Comparison of ENCODE assay signal across 32 mouse cellular contexts in genomic region chr6:112293320-112293719, GRCm38 (mm10). TPM values are rescaled to one million over a fixed set of nuclear protein-coding genes. Genes with fewer than 3 reads are reported as not detected.
A peak's percentile ranks its signal among the peaks of the same experiment; 100 is the strongest.
DNase-seq lines count a peak whose midpoint lies in the region; ATAC-seq and TF ChIP-seq lines count a peak whose summit lies in the region.
"Had no signal": no experiment of that assay in that cellular context is flagged by ENCODE, and none has a peak within 500 bp of the region (broad histone marks: within the 10 kb centered on the region; RNA-seq: fewer than 3 reads in every experiment).

No protein-coding gene starts in this region.

- no peak for DNase-seq in heart, postnatal 0 days (ENCODE audit: low spot score)
- DNase-seq in heart, postnatal 4 days, result no peak
- DNase-seq in kidney, postnatal 14 days, result no peak
- DNase-seq: adrenal gland, adult 2 months; adrenal gland, postnatal 36 days; B cell, adult 2 months; cerebellum, adult 18-20 months; cerebellum, postnatal 25 days; gastrocnemius, postnatal 14 days; heart, postnatal 36 days; liver; lung, adult 2 months; lung, postnatal 10 days; right cerebral cortex, adult 18-20 months; thymus, adult 18-20 months; thymus, postnatal 25 days had no signal

- H3K9me3 ChIP-seq in heart, postnatal 0 days (replicated peaks; ENCODE audit: control insufficient read depth, low read length), result no peaks in the 10 kb centered on the region
- no peaks in the 10 kb centered on the region for H3K9me3 ChIP-seq in kidney, embryonic 16.5 days (ENCODE audit: low read length)
- H3K9me3 ChIP-seq in intestine, postnatal 0 days (ENCODE audit: control insufficient read depth), result no peaks in the 10 kb centered on the region
- H3K9me3 ChIP-seq: embryonic facial prominence, embryonic 12.5 days; heart, embryonic 12.5 days; neural tube, embryonic 12.5 days had no signal

- H3K27ac ChIP-seq in heart, postnatal 0 days (ENCODE audit: low read depth), result peak overlapping the region; percentile 46; the same call in 1 of the 2 replicates
- peak overlapping the region; percentile 71 for H3K27ac ChIP-seq in kidney, embryonic 16.5 days (ENCODE audit: low read length)
- H3K27ac ChIP-seq in intestine, postnatal 0 days (ENCODE audit: low read depth, low read length), result no peak overlapping the region
- H3K27ac ChIP-seq in small intestine, adult 2 months (ENCODE audit: insufficient read depth, low read depth, low read length), result peak overlapping the region; percentile 70
- H3K27ac ChIP-seq: embryonic facial prominence, embryonic 12.5 days; hindbrain, embryonic 14.5 days; liver, embryonic 14.5 days; neural tube, embryonic 12.5 days; stomach, postnatal 0 days had no signal

- no peak overlapping the region for H3K4me2 ChIP-seq in heart, postnatal 0 days (ENCODE audit: low read depth, low read length)
- H3K4me2 ChIP-seq in kidney, embryonic 16.5 days (replicated peaks; ENCODE audit: low read depth, low read length), result no peak overlapping the region
- no peak overlapping the region for H3K4me2 ChIP-seq in intestine, postnatal 0 days (replicated peaks; ENCODE audit: low read depth)
- H3K4me2 ChIP-seq: embryonic facial prominence, embryonic 12.5 days; heart, embryonic 12.5 days; hindbrain, embryonic 14.5 days; neural tube, embryonic 12.5 days had no signal

- no peak for TF ChIP-seq POLR2A in small intestine, adult 2 months (IDR thresholded peaks at IDR 0.05; ENCODE audit: low read depth, low read length)

- 0 out of 2 replicates have a peak, but pooled peaks have one; percentile 35 for TF ChIP-seq EP300 in heart, postnatal 0 days (IDR thresholded peaks at IDR 0.05; ENCODE audit: low read depth)

- peaks cover 24% of the 10 kb centered on the region for H3K4me1 ChIP-seq in heart, postnatal 0 days (ENCODE audit: control insufficient read depth, insufficient read depth)
- H3K4me1 ChIP-seq in kidney, embryonic 16.5 days (ENCODE audit: insufficient read depth, low read length), result peaks cover 20% of the 10 kb centered on the region
- no peaks in the 10 kb centered on the region for H3K4me1 ChIP-seq in intestine, postnatal 0 days (replicated peaks; ENCODE audit: control insufficient read depth, insufficient read depth, low read length)
- H3K4me1 ChIP-seq in small intestine, adult 2 months (ENCODE audit: control insufficient read depth, insufficient read depth, insufficient read length, low read length), result peaks cover 10% of the 10 kb centered on the region
- H3K4me1 ChIP-seq: neural tube, embryonic 12.5 days had no signal

- WGBS in heart, postnatal 0 days, result 27% methylated on average over 5 of the region's 5 CpGs
- WGBS in kidney, embryonic 16.5 days, result 9% methylated on average over 5 of the region's 5 CpGs
- 23% methylated on average over 5 of the region's 5 CpGs for whole genome bisulfite sequencing in intestine, postnatal 0 days
- WGBS in small intestine, adult 2 months, result 18% methylated on average over 5 of the region's 5 CpGs

- ATAC-seq in heart, postnatal 0 days (ENCODE audit: insufficient read depth, low read depth), result no peak; the same call in 1 of the 2 replicates
- peak; percentile 57; the same call in 1 of the 2 replicates for ATAC-seq in kidney, embryonic 16.5 days (ENCODE audit: low FRiP score, low TSS enrichment)
- ATAC-seq in intestine, postnatal 0 days, result peak; percentile 64; the same call in 1 of the 2 replicates
- no peak for ATAC-seq in monocyte, adult 5-6 weeks (replicated peaks; ENCODE audit: insufficient number of reproducible peaks, low FRiP score, low TSS enrichment, poor library complexity, severe bottlenecking)
- ATAC-seq: activated CD4-positive, CD25-positive, alpha-beta regulatory T cell, adult 4 months; forebrain, embryonic 14.5 days; midbrain, embryonic 16.5 days had no signal

- no peak for TF ChIP-seq CTCF in heart, postnatal 0 days (IDR thresholded peaks at IDR 0.05; ENCODE audit: low read depth)
- no peak for TF ChIP-seq CTCF in intestine, postnatal 0 days (IDR thresholded peaks at IDR 0.05; ENCODE audit: low read depth)
- TF ChIP-seq CTCF in small intestine, adult 2 months (IDR thresholded peaks at IDR 0.05; ENCODE audit: extremely low read depth, insufficient read length, insufficient replicate concordance, low read depth, low read length), result no peak

- 0 out of 2 replicates have a peak, but pooled peaks cover 2% of the 10 kb centered on the region for H3K36me3 ChIP-seq in heart, postnatal 0 days (replicated peaks; ENCODE audit: control insufficient read depth, insufficient read depth, low read length)
- no peaks in the 10 kb centered on the region for H3K36me3 ChIP-seq in kidney, embryonic 16.5 days (ENCODE audit: insufficient read depth, low read length)
- no peaks in the 10 kb centered on the region for H3K36me3 ChIP-seq in intestine, postnatal 0 days (ENCODE audit: control insufficient read depth, insufficient read depth)
- no peaks in the 10 kb centered on the region for H3K36me3 ChIP-seq in small intestine, adult 2 months (ENCODE audit: control insufficient read depth, insufficient read depth, low read length)
- H3K36me3 ChIP-seq: embryonic facial prominence, embryonic 12.5 days; neural tube, embryonic 12.5 days had no signal

- no peak overlapping the region for H3K9ac ChIP-seq in heart, postnatal 0 days (replicated peaks; ENCODE audit: low read depth, low read length)
- H3K9ac ChIP-seq in kidney, embryonic 16.5 days (replicated peaks; ENCODE audit: low read length), result no peak overlapping the region
- H3K9ac ChIP-seq in intestine, postnatal 0 days (ENCODE audit: low read depth, low read length), result no peak overlapping the region
- H3K9ac ChIP-seq: embryonic facial prominence, embryonic 12.5 days; heart, embryonic 12.5 days; hindbrain, embryonic 14.5 days; liver, embryonic 14.5 days; neural tube, embryonic 12.5 days had no signal

- no peak overlapping the region for H3K4me3 ChIP-seq in heart, postnatal 0 days (ENCODE audit: low read depth, low read length)
- no peak overlapping the region for H3K4me3 ChIP-seq in kidney, embryonic 16.5 days (ENCODE audit: low read length)
- H3K4me3 ChIP-seq in intestine, postnatal 0 days (ENCODE audit: low read depth, low read length), result no peak overlapping the region
- no peak overlapping the region for H3K4me3 ChIP-seq in small intestine, adult 2 months (ENCODE audit: low read depth, low read length)
- H3K4me3 ChIP-seq: embryonic facial prominence, embryonic 12.5 days; heart, embryonic 12.5 days; myocyte; neural tube, embryonic 12.5 days had no signal

- no peaks in the 10 kb centered on the region for H3K27me3 ChIP-seq in heart, postnatal 0 days (ENCODE audit: control insufficient read depth, insufficient read depth, low read length)
- H3K27me3 ChIP-seq in kidney, embryonic 16.5 days (ENCODE audit: insufficient read depth, low read length), result no peaks in the 10 kb centered on the region
- no peaks in the 10 kb centered on the region for H3K27me3 ChIP-seq in intestine, postnatal 0 days (replicated peaks; ENCODE audit: control insufficient read depth, insufficient read depth, low read length)
- no peaks in the 10 kb centered on the region for H3K27me3 ChIP-seq in small intestine, adult 2 months (ENCODE audit: control insufficient read depth, insufficient read depth, low read length)
- H3K27me3 ChIP-seq: CH12.LX; embryonic facial prominence, embryonic 12.5 days; heart, embryonic 12.5 days; neural tube, embryonic 12.5 days had no signal

RNA-seq across cellular contexts. Expression of gene Lmcd1, which starts 19.8 kb away (rescaled TPM):
- 62.4 and 86.9 TPM in 2 replicates for total RNA-seq in heart, postnatal 0 days (2014; rRNA removed; ENCODE audit: low replicate concordance)
- polyA plus RNA-seq in heart, postnatal 0 days (2015; fragmentation: Nextera tagmentation; extraction: Ambion mirVana), result 34.8 and 35.2 TPM in 2 replicates
- 10 to 100 TPM; 55.0 to 63.0 TPM for total RNA-seq in heart, postnatal 4 days (2021)
- 24.2 and 28.6 TPM in 2 replicates for polyA plus RNA-seq in kidney, embryonic 16.5 days (2015; fragmentation: Nextera tagmentation; extraction: Ambion mirVana)
- 8.0 and 8.7 TPM in 2 replicates for polyA plus RNA-seq in intestine, postnatal 0 days (2015; fragmentation: Nextera tagmentation; extraction: Ambion mirVana)
- 5.7 and 5.8 TPM in 2 replicates for polyA plus RNA-seq in small intestine, adult 2 months (2012; rRNA removed)
- total RNA-seq in monocyte, adult 5-6 weeks (2017), result not detected in 3 replicates
- total RNA-seq: granulocyte monocyte progenitor cell, adult 5-6 weeks had no signal
- polyA plus RNA-seq: activated CD4-positive, CD25-positive, alpha-beta regulatory T cell, adult 4 months had no signal

Comparison
In these comparisons a context has a peak if more than half of its experiments do, and no peak if none do; other contexts are left out.
1. ATAC-seq: peak in kidney, embryonic 16.5 days (single experiment) and intestine, postnatal 0 days (single experiment); none in heart, postnatal 0 days (single experiment) and monocyte, adult 5-6 weeks (single experiment).